Mouse (Mus musculus): ENCODE results near the gene Tiam1. TPM values are rescaled to one million over a fixed set of nuclear protein-coding genes. Genes with fewer than 3 reads are reported as not detected.

Tiam1 gene
- total RNA-seq, 2 experiments from 2014 or later = 80.7 to 96.3 TPM

DNA sequence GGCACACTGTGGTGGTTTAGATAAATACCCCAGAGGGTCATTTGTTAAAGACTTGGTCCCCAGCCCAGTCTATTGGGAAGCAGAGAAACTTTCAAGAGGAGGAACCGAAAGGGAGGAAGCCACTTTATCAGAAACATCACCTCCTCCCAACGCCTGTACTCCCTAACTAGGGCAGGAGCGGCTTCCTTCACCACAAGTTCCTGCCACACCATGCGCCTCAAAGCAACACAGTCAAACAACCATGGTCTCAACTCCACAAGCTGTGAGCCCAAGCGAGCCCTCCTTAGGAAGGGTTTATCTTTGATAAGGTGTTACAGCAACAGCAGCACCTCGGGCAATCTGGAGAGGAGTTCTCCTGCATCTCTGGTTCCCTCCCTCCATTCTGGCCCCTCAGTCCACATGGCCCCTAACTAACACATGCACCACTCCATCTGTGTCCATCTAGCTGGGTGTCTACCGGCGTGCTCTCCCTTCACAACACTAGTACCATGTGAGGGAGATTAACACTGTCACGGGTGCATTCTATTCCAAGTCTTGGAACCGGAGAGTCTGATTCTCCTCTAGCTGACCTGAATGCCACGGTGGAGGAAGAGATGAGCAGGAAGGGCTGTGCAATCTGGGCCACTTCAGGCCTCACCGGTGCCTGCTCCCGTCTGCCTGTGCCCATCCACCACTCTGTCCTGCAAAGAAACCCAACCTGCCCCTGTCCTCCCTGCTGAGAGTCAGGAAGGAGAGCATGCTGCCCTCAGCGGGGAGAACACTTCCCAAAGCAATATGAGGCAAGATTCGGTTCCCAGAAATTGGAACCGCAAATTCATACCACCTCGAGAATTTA lies 149.4 kb downstream of the Tiam1 start:
- no peak for DNase-seq

DNA sequence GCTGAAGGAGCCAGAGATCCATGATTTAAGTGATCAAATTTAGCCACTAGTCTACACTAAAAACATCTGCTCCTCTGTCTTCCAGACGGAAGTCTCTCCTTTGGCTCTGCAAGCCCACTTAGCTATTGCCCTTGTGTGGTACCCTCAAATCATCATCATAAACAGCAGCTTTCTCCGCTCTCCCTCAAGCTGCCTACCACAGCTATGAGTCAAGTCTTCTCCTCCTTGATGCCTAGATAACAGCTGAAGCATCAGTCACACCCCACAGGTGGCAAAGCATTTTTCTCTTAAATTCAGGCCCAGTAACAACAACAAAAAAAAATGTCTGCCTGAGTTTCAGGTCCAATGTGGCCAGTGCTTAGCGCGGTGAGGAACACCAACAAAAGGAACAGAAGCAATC lies 150.1 kb downstream of the Tiam1 start:
- no peak for DNase-seq

DNA sequence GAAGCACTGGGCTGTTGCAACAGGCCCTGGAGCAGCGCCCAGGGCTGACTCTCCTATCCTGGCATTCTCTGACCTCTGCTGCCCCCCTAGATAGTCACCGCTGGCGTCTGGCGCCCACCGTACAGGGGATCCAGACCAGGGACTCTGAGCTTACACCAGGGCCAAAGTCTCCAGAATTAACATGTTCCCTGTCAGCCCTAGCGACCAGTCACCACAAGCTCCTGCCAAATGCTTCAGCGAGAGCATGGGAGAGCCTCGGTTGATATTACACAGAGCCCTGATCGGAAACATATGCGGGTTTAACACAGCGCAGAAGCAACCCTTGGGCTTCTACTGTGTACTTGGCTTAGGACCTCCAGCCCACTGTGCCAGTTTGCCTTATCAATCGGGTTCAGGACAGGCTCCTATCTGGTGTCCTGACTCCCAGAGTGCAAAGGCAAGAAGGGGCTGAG lies 151.8 kb downstream of the Tiam1 start:
- peak; percentile 60 to 64 for DNase-seq

DNA sequence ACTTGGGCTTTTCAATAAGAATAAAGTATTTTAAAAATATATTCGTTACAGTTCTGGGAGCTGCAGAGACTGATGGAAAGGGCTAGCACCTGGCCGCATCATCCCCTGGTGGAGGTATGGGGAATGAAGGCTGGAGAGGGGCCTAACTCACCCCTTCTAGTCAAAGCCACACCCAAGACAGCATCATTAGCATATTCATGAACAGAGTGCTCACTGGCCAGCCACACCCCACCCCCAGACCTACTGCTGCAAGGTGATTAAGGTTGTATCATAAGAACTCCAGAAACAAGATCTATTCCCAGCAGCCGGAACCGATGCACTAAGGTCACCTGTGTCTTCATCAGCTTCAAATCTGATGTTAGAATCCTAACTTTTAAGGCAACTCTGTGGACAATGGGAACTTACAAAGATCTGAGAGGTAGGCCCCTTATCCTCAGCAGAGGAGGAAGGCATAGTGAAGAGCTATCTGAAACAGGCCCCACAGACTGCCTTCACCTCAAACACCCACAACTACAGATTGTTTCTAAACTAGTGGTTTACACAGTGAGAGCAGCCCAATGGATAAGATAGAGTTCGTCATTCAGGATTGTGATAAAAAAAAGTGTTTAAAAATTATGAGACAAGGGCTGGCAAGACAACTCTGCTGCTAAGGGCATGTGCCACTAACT lies 153.1 kb downstream of the Tiam1 start:
- no peak for DNase-seq

DNA sequence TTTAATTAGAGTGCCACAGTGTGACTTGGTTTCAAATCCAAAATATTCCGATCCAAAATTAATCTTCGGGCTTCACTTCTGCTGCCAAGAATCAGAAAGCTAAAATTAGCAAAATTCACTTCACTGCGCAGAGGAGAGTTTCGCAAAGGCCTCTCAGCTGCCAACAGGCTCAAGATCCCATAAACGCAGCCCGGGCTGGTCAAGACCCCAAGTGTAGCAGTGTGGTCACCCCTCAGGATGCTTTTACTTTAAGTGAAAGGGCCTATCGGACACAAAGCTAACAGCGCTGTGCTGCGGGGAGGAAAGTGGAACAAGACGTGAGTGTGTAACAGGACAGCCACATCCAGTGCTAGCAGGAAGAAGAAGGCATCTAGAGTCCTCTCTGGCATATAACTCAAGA lies 153.8 kb downstream of the Tiam1 start:
- DNase-seq = no peak

DNA sequence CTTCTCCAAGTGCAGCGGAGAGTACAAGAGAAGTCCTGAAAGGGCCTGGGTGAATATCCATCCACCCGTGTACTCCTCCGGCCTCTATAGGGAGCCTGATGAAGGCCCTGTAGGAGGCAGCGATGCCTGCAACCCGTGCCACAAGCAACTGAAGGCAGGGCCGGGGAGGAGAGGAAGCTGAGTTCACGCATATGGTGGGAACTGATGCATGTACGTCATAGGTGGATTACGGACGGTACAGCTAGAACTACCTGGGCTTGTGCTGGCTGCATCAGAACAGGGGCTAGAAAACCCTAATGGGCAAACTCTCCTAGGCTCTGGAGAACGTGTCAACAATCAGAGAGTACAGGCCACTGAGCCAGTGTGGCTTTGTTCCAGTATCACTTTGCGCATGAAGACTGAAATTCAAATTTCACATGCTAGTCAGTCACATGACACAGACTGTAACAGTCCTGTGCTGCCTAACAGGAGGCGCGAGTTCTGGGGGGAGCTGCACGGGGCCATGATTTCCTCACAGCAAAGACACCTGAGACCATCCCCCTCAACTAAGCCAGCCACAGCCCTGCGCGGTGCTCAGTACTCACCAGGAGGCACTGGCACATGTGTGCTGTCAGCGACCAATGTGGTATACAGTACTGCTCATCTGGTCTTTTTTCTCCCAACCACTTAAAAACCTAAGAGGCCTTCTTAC lies 156.8 kb downstream of the Tiam1 start:
- DNase-seq = no peak

DNA sequence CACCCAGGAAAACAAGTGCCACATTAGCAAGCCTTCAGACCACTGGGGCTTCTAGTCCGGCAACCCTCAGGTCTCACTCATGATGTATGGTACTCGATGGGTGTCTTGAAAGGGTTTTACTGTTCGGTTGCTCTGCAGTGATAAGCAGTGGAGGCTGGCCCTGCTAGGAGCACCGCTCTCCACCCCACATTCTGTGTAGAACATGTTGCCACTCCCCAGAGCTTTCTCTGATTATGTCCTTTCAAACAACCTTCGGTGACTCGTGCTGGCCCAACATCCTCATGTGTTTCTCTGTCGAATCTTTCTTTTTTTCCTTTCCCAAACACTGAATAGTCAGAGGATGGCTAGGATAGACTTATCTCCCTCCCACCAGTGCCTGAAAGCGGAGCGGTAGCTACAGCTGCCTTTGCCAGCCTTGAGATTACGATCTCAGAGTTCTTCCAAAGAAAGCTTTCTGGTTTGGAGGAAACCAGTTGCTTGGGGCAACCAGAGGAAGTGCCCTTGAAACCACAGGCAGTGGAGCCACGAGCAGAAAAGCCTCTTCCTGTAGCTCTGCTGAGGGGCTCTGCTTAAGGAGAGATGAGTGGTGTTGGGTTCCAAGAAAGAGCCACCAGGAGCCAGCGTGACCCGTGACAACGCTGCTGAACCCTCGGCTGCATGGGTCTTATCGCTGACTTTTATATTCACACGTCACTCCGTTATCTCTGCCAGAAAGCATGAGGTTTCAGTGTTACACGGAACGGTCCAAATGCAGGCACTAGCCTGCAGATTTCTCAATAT lies 157.7 kb downstream of the Tiam1 start:
- peak; percentile 62 to 65 for DNase-seq

DNA sequence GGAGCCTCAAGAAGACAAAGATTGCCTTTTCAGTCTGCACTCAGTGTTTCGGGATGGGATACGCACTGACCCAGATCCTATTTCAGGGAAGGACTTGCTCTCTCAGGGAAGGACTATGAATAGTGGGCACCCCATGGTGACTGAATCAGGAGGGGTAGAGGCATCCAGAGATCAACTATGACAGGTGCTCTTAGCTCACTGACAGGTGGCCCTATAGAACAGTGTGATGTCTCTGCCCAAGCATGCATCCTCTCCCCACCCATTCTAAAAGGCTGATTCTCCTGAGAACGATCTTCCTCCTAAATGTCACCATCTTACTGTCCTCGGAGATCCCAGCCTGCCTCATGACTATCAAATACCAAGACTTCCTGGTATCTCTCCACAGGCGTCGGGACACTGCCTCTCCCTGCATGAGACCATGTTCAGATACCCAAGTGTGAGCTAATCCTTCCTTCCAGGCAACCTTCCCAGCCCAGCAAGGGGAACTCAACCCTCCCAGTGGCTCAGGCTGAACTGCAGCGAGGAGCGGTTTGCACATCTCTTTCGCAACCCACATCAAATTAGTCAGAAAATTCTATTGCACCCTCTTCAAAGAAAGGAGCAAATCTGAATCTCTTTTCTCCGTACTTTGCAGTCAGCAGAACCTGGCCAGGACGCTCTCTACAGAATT lies 163.4 kb downstream of the Tiam1 start:
- DNase-seq = peak; percentile 26 to 44

DNA sequence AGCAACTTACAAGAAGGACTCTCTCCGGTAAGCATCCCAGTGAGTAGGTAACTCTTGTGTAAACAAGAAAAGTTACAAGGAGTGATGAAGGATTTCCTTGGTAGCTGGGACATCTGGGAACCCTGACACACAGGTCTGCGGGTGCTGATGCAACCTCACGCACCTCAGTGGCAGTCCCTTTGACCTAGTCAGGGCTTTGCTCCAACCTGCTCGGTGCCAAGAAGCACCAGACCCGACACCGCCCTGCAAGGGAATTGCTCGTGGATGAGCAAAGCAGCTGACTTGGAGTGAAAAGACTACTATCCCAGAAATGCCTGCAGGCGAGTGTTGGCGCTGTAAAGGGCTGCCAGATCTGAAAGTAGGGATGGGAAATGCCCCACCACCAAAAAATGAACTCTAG lies 168.1 kb downstream of the Tiam1 start:
- DNase-seq = no peak

DNA sequence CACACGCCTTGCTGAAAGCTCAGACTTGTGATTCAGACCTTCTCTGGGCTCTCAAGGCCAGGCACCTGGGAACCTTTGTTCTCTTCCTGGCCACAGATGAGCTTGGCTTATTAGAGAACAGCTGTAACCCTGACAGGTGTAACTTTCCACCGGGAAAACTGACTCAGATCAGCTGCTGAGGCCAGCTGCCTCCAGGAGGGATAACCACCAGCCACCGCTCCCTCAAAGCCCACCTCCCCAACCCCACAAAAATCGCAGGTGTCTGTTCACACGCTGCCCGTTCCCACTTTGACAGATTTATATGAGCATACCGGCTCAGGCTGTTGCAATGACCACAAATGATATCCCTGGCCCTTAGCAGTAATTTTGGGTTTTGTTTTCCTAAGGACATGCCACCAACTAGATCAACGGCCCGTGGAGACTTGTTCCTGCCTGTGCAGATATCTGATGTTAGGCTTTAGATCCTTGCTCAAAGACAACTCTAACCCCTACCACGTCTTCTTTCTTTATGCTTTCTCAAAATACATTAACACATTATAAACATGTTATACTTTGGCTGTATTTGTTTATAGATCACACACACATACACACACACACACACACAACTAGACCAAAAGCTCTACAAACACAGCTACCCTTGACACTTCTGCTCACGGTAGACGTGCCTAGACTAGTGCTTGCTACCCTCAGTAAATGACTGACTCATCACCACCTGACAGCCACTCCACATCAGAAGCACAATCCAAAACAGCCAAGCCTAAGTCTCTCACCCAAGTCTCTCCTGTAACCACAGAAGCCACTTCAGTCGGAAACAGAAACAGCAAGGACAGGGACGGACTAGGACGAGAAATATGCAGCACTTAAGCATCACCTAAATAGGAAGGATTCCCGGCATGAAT lies 169.5 kb downstream of the Tiam1 start:
- no peak for DNase-seq

DNA sequence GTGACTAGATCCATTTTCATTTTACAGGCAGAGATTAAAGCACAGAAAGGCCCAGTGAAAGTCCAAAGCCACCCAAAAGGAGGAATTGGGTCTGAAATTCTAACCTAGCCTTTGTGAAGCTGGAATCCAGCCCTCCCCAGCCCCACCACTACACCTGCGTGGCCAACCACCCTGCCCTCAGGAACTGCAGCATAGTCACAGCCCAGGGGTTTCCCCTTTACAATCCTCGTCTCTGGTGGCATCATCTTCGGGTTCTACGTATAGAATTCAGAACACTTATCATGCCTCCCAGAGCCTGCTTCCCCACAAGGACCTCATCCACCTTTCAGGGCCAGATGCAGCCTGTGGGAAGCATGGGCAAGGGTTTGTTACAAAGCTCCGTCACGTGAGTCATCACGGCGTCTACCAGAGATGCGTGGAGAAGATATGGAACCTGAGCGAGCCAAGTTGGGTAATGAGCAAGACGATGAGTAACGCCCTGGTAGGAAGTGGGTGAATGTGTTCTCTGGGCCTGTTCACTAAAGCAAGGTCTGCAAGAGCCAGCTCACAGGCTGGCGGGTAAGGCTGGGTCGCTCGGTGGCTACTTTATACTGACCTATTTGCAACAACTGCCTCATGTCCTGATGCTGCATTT lies 170.6 kb downstream of the Tiam1 start:
- DNase-seq = peak; percentile 39 to 52

DNA sequence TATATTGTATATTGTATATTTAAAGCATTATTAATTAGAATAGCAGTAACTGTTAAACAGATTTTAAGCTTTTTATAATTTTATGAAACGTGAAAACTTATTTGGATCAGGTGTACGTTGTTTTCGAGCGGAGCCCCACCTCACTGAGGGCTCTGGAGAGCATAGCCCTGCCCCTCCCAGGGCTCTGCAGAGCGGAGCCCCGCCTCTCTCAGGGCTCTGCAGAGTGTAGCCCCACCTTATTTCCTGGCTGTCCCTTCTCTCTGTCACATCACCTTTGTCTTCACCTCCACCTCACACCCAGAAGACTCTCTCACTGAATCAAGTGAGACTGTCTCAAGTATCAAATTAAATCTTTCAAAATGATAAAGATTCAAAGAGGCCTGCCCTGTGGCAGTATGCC lies 171.6 kb downstream of the Tiam1 start:
- no peak for DNase-seq

DNA sequence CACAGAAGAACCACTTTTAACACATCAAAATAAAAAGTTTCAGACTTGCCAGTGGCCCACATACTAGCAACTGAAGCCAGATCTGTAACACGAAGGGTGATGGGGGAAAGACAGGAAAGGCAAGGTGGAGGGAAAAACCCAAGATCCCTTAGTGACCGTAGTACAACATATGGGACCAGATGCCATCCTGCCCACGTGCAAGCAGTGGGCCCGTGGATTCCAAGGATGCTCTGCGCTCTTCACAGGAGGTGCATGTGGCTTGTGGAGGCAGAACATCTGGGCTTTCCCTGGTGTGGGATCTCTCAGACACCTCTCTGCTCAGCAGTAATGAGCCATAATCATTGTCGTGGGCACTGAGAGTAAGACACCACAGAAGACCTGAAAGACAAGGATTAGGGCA lies 175.5 kb downstream of the Tiam1 start:
- DNase-seq = no peak

DNA sequence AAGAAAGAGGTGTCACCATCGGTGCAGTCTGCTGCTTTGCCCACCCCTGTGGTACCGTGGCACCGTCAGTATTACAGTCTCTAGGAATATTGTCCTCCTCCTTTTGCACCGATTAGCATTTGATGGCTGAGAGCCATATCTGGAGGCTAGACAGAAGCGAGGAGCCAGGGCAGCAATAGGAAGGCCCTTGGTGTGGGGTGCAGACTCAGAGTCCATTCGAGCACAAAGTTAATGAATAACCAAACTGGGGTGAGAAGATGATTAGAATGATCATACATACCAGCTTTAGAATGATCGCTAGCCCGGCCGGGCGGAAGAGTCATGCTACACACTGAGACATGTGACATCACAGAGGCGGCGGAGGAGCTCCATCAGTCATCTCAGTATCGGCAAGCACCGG lies 180.7 kb downstream of the Tiam1 start:
- no peak for DNase-seq

DNA sequence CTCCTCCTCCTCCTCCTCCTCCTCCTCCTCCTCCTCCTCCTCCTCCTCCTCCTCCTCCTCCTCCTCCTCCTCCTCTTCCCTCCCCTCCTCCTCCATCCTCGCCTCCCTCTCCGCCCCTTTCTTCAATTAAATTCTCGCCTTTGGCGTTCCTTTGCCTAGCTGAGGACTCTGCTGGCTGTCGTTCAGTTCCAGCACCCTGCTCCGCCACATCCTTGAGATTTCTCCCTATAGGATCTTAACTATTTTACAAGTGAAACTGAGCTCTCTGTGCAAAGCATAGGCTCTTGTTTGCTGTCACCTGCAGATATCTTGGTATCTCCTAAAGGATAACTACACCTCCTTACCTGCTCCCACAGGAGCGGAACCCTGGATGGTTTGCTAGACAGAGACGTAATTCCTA lies 182.7 kb downstream of the Tiam1 start:
- no peak for DNase-seq

DNA sequence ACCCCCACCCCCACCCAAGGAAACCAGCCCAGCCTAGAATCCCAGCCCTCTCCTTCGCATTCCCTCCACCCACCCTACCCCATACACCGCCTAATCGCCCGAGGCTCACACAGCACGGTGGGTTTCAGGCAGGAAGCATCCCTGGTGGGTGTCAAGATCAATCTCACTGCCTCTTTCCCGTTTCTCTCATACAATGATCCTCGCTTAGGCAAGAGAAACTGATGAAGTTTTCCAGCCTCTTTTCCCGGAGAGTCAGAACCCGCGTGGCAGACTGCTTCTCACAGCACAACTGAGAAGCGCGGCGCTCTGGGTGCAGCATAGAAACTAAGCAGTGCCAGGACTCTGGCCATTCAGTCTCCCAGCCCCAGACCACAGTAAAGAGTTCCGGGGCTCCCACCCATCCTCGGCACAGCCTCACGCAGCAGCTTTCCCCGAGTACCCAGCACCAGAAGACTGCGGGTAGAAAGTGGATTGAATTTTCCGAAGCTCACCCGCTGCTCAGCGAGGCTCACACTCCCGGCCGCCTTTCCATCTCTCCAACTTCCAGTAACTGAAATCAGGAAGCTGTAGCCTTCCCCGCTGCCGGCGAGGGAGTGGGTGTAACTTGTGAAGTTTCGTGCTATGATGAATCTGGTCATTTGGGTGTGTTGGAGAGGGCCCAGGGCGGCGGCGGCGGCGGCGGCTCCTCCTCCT lies 183.2 kb downstream of the Tiam1 start:
- peak; percentile 46 to 59 for DNase-seq

DNA sequence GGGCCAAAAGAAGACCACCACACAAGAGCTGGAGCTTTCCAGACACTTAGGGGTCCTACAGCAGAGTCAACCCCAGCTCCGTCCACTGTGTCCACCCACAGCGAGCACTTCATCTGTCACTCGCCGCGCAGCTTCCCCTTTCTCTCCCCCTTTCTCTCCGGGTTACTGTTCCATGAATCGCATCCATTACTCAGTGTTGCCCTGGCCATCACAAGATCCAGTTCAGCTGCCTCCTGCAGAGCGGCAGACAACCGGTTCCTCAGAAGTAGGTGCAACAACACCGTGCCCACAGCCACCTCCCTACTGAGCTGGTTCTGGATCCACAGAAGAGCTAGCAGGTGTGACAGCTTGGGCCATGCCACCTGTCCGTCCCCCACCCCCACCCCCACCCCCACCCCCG lies 184.6 kb downstream of the Tiam1 start:
- DNase-seq = no peak

DNA sequence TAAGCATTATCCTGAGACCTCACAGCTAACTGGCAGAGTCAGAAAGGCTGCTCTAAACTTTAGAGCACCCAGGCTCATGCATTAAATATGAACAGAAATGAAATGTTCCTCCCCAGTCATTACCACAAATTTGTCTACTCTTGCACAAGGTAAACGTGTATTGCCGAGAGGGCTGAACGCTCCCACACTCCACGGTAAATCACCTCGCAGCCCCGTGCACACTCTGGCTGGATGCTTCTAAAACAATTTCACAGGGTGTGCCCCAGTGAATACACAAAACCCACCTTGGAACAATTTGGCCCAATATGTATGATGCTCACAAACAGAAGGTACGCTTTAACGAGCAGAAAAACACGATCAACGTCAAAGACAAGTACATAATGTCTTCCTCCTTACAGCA lies 185.5 kb downstream of the Tiam1 start:
- DNase-seq = no peak

DNA sequence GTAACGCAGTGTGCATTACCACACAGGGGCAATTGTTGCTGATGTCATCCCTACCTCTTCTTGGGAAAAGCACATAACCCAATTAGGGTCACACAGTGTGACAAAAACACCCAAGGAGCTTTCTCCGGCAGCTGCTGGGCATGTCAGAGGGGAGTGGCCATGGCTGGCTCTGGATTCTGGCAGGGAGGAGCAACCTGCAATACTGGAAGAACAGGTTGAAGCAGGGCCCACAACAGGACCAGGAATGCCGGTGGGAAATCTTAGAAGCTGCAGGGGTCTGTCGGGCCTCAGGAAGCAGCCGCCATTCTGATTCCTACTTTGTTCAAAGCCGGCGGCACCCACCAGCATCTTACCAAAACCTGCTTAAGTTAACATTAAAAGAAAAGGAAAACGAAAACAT lies 189.0 kb downstream of the Tiam1 start:
- no peak for DNase-seq

DNA sequence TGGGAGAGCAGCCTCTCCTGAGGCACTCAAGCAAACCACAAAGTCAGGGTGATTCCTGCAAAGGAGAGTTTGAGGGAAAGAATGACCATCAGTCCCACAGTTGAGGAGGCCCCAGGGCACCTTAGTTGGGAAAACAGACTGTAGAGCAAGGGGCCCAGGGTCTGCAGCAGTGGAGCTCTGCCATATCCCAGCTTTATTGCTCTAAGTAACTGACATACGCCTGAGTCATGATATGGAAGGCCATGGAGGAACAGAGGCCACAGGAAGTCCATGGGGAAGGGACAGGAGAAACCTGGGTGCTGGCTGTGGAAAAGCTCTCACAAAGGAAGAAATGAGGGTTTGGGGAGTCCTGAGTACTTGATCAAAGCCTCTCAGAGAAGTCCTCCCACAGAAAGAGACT lies 189.5 kb downstream of the Tiam1 start:
- DNase-seq = no peak

Measured in adrenal gland, postnatal 36 days (tissue).